Comparison of ENCODE assay signal across 8 mouse cellular contexts in the genomic region with DNA sequence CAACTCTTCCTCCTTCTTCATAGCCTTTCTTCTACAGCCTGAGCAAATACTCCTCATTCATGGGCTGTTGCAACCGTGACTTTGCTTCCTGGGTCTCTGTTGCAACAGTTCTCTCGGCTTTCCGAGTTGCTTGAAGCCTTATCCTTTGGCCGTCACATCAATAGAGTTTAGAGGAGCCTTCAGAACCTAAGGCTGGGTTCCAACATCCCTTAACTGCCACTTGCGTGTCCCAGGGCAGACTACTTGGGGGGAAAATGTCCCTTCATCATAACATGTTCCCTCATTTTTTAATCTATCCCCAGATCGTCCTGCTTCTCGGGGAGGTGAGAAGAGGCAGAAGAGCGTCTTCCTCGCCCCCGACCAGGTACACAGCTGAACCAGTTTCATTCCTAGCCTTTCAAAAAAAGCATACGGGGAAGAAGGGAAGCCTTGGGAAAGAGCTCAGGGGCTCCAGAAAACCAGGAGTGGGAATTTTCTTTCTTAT. TPM values are rescaled to one million over a fixed set of nuclear protein-coding genes. Genes with fewer than 3 reads are reported as not detected.
A peak's percentile ranks its signal among the peaks of the same experiment; 100 is the strongest.
DNase-seq lines count a peak whose midpoint lies in the region; ATAC-seq lines count a peak whose summit lies in the region.

No protein-coding gene starts in this region.

- peak overlapping the region; percentile 99 for H3K27ac ChIP-seq in heart, embryonic 13.5 days (replicated peaks)

- H3K9ac ChIP-seq in heart, embryonic 13.5 days = peak overlapping the region; percentile 96

- no peaks in the 10 kb centered on the region for H3K9me3 ChIP-seq in heart, embryonic 13.5 days

- no peak for ATAC-seq in heart, embryonic 13.5 days (ENCODE audit: extremely low read depth, insufficient number of reproducible peaks, low FRiP score, low TSS enrichment)
- peak; percentile 32 for ATAC-seq in megakaryocyte progenitor cell, adult 5-6 weeks (replicated peaks; ENCODE audit: poor library complexity)

- whole genome bisulfite sequencing in heart, embryonic 13.5 days = under 1% methylated on average over 11 of the region's 11 CpGs

- peak overlapping the region; percentile 92 for H3K4me2 ChIP-seq in heart, embryonic 13.5 days

- peak; percentile 35 for DNase-seq in urinary bladder, postnatal 25 days (ENCODE audit: low spot score)
- DNase-seq in urinary bladder, postnatal 10 days (ENCODE audit: low spot score) = no peak
- peak; percentile 50 for DNase-seq in embryo, embryonic 10.5 days (ENCODE audit: low spot score)
- peak; percentile 22 to 25 for DNase-seq in layer of hippocampus, postnatal 14 days (ENCODE audit: low spot score in 2 of 2)
- peak; percentile 58 for DNase-seq in splenic B cell, adult 2 months (ENCODE audit: low read depth, low spot score)
- no peak for DNase-seq in left cerebral cortex, postnatal 14 days (ENCODE audit: low spot score in 2 of 2)

- H3K36me3 ChIP-seq in heart, embryonic 13.5 days = peaks cover 4% of the 10 kb centered on the region; the same call in 1 of the 2 replicates
- no peaks in the 10 kb centered on the region for H3K36me3 ChIP-seq in splenic B cell, adult 2 months (ENCODE audit: control insufficient read depth, insufficient read depth, low read length, poor library complexity, severe bottlenecking)

- intact Hi-C loops in left cerebral cortex, postnatal 14 days (cut with DNase I) = loop anchor here (5.0 kb wide), 2 partner anchors 35 to 55 kb away; partner anchors contain the start of gene Cdc42se1

- peak overlapping the region; percentile 86 for H3K4me3 ChIP-seq in heart, embryonic 13.5 days

- H3K27me3 ChIP-seq in heart, embryonic 13.5 days (replicated peaks) = no peaks in the 10 kb centered on the region
- H3K27me3 ChIP-seq in splenic B cell, adult 2 months (ENCODE audit: control insufficient read depth, insufficient read depth, low read length, poor library complexity, severe bottlenecking) = no peaks in the 10 kb centered on the region

- H3K4me1 ChIP-seq in heart, embryonic 13.5 days = peaks cover 35% of the 10 kb centered on the region

RNA-seq across cellular contexts. Expression of gene Prune1, which starts 0.5 kb away (rescaled TPM):
- 24.5 and 26.0 TPM in 2 replicates for polyA plus RNA-seq in heart, embryonic 13.5 days (2015; fragmentation: Nextera tagmentation; extraction: Ambion mirVana)
- total RNA-seq in layer of hippocampus, postnatal 14 days (2021) = 10 to 100 TPM; 26.8 to 26.9 TPM
- 14.8 and 15.2 TPM in 2 replicates for total RNA-seq in megakaryocyte progenitor cell, adult 5-6 weeks (2015)
- 7.8 and 11.8 TPM in 2 replicates for total RNA-seq in megakaryocyte progenitor cell, adult 5-6 weeks (2017)
- total RNA-seq in left cerebral cortex, postnatal 14 days (2021) = 10 to 100 TPM; 31.7 to 32.3 TPM

RNA-seq across cellular contexts. Expression of gene Mindy1, which starts 1.3 kb away (rescaled TPM):
- polyA plus RNA-seq in heart, embryonic 13.5 days (2015; fragmentation: Nextera tagmentation; extraction: Ambion mirVana) = 24.3 TPM in 2 replicates
- total RNA-seq in layer of hippocampus, postnatal 14 days (2021) = 10 to 100 TPM; 26.2 to 28.5 TPM
- total RNA-seq in megakaryocyte progenitor cell, adult 5-6 weeks (2015) = 30.9 and 33.2 TPM in 2 replicates
- total RNA-seq in megakaryocyte progenitor cell, adult 5-6 weeks (2017) = 22.7 and 23.6 TPM in 2 replicates
- total RNA-seq in left cerebral cortex, postnatal 14 days (2021) = 10 to 100 TPM; 23.5 to 25.5 TPM

RNA-seq across cellular contexts. Expression of gene Anxa9, which starts 24.6 kb away (rescaled TPM):
- 0.90 and 1.1 TPM in 2 replicates for polyA plus RNA-seq in heart, embryonic 13.5 days (2015; fragmentation: Nextera tagmentation; extraction: Ambion mirVana)
- under 1 TPM; 0.51 to 0.95 TPM for total RNA-seq in layer of hippocampus, postnatal 14 days (2021)
- 11.2 and 15.9 TPM in 2 replicates for total RNA-seq in megakaryocyte progenitor cell, adult 5-6 weeks (2015)
- total RNA-seq in megakaryocyte progenitor cell, adult 5-6 weeks (2017) = 5.5 and 7.0 TPM in 2 replicates
- total RNA-seq in left cerebral cortex, postnatal 14 days (2021) = under 1 TPM; 0.64 to 0.89 TPM

RNA-seq across cellular contexts. Expression of gene Bnipl, which starts 31.4 kb away (rescaled TPM):
- 0.23 and 0.24 TPM in 2 replicates for polyA plus RNA-seq in heart, embryonic 13.5 days (2015; fragmentation: Nextera tagmentation; extraction: Ambion mirVana)
- under 1 TPM in 1 of 2 experiments, not detected in 1; 0.46 TPM for total RNA-seq in layer of hippocampus, postnatal 14 days (2021)
- total RNA-seq in megakaryocyte progenitor cell, adult 5-6 weeks (2015) = not detected in 2 replicates
- total RNA-seq in megakaryocyte progenitor cell, adult 5-6 weeks (2017) = not detected in 2 replicates
- under 1 TPM in 1 of 2 experiments, not detected in 1; 0.33 TPM for total RNA-seq in left cerebral cortex, postnatal 14 days (2021)

RNA-seq across cellular contexts. Expression of gene Cers2, which starts 32.2 kb away (rescaled TPM):
- polyA plus RNA-seq in heart, embryonic 13.5 days (2015; fragmentation: Nextera tagmentation; extraction: Ambion mirVana) = 128 and 140 TPM in 2 replicates
- 10 to 100 TPM; 60.8 to 62.0 TPM for total RNA-seq in layer of hippocampus, postnatal 14 days (2021)
- 193 and 203 TPM in 2 replicates for total RNA-seq in megakaryocyte progenitor cell, adult 5-6 weeks (2015)
- total RNA-seq in megakaryocyte progenitor cell, adult 5-6 weeks (2017) = 91.3 and 98.4 TPM in 2 replicates
- 10 to 100 TPM; 39.1 to 46.8 TPM for total RNA-seq in left cerebral cortex, postnatal 14 days (2021)

Comparison
In these comparisons a context has a peak if more than half of its experiments do, and no peak if none do; other contexts are left out.
1. DNase-seq: peak in urinary bladder, postnatal 25 days (single experiment), embryo, embryonic 10.5 days (single experiment), layer of hippocampus, postnatal 14 days (2 of 2) and splenic B cell, adult 2 months (single experiment); none in urinary bladder, postnatal 10 days (single experiment) and left cerebral cortex, postnatal 14 days (0 of 2).